Mouse (Mus musculus) layer of hippocampus, postnatal 36 days (tissue): Measurements from ENCODE around the gene Gm3286. TPM values are rescaled to one million over a fixed set of nuclear protein-coding genes. Genes with fewer than 3 reads are reported as not detected.
"Not testable (repeated sequence)": the region's sequence is repeated elsewhere in the genome, so short reads cannot be mapped to it uniquely, and the experiment has no call there.

Experiments used
- DNase-seq, 2 experiments: peaks; one replicate each; pipeline ENCODE4 v3.0.0; 2022
- total RNA-seq, 2 experiments: library from RNA; stranded (reverse); gene quantifications; 2 replicates each; pipeline ENCODE4 v1.2.3; 2021

Gm3286 gene
- not detected for total RNA-seq

DNA sequence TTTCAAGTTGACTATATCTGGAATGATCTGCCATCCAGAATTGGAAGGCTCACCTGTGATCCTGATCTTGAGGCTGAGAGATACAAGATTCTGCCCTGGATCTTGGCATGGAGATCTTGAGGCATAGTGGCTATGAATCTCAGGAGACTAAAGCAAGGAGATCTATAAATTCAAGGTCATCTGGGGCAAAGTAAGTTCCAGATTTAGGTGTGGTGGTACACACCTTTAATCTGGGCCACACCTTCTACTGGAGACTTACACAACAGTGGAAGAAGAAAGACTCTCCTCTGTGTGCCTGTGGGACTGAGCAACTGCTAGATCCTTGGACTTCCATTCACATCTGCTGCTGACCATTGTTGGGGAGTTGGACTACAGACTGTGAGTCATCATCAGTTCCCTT, at the start of gene Gm3286:
Gm3286 (plus strand) TSS at position 301 of the 400 bp plus-strand sequence.
- DNase-seq, result not testable (repeated sequence)

Other genes starting within 250 kb of the Gm3286 start
- gene Gm10424, start 238.0 kb upstream of the Gm3286 start, total RNA-seq, result not detected
- gene Gm3259, start 204.8 kb upstream of the Gm3286 start, total RNA-seq, result not detected
- not detected for gene D5Ertd577e, start 54.0 kb upstream of the Gm3286 start, total RNA-seq
- not detected for gene Gm7971, start 84.1 kb downstream of the Gm3286 start, total RNA-seq
- not detected for gene Gm7978, start 225.4 kb downstream of the Gm3286 start, total RNA-seq
- not detected for gene Gm7982, start 231.3 kb downstream of the Gm3286 start, total RNA-seq